Mouse (Mus musculus) bone marrow macrophage, adult 2 months (primary cell): ENCODE results near the gene Golga5. TPM values are rescaled to one million over a fixed set of nuclear protein-coding genes. Genes with fewer than 3 reads are reported as not detected.

ENCODE experiments used
- H3K27ac ChIP-seq: 2 replicates; pipeline ENCODE4 v1.5.1; 2012; ENCODE audit warnings: low read depth, low read length; ENCODE audit not compliant: insufficient read depth
- H3K4me1 ChIP-seq: 2 replicates; pipeline ENCODE4 v1.6.1; 2012; ENCODE audit warnings: low read length; ENCODE audit not compliant: control insufficient read depth, insufficient read depth
- H3K4me3 ChIP-seq: 2 replicates; pipeline ENCODE4 v1.5.1; 2012; ENCODE audit warnings: mild to moderate bottlenecking, low read length, moderate library complexity; ENCODE audit not compliant: insufficient read depth
- CTCF ChIP-seq: IDR thresholded peaks from 2 replicates; pipeline ENCODE4 v1.5.1; 2012; ENCODE audit warnings: low read depth, mild to moderate bottlenecking, low read length, moderate library complexity
- POLR2A ChIP-seq: IDR thresholded peaks from 2 replicates; pipeline ENCODE4 v1.6.1; 2012; ENCODE audit warnings: mild to moderate bottlenecking, low read depth, low read length, borderline replicate concordance
- polyA plus RNA-seq: library from polyadenylated mRNA; stranded (reverse); fragments of >200 nt; gene quantifications from 2 replicates; pipeline ENCODE4 v1.2.4, GENCODE M21; 2012; ENCODE audit not compliant: missing spikeins, insufficient read depth, insufficient read length

Gene Golga5
- polyA plus RNA-seq: 28.1 and 30.3 TPM in 2 replicates

DNA sequence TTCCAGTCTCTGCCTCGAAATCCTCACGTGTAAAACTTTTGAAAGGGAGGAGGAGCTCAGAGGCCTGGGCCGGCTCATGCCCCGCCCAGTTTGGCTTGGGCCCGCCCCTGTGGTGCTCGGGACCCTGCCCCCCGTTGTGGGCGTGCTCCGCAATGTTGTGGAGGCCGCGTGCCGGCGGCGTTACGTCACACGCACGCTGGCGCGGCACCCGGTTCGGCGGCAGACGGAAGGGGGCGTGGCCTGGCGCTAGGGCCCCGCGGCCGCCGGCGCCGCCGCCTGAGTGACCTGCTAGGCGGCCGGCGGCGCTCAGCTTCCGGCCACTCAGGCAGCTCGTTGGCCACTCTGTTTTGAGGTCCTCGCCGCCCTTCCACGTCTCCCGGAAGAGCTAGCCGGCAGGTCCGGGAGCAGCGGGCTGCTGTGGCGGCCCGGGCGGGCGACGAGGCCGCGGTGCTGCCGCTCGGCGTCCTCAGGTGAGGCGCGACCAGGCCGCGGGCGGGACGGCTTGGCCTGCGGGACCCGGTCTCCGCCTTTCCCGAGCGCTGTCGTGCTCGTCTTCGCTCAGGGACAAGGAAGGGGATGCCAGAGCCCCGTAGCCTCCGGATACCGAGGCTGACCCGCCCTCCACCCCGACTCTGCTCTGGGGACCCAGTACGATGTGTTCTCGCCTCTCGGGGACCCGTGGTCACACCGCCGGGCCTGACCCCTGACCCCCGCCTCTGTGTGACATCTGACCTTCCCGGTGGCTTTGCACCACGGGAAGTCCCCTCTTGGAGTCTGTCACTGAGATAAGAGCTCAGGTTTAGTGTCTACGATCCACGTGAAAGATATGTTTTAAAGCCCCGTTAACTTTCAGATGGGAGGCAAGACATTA, at the start of gene Golga5:
Gene Golga5, plus strand, starts transcription at position 242 of the 871 bp plus-strand sequence.
- TF ChIP-seq CTCF (no peak), POLR2A (no peak)
- H3K4me1 ChIP-seq: peaks cover 6% of the 10 kb centered on the region
- H3K4me3 ChIP-seq: peak within 1 kb of the TSS; percentile 100
- H3K27ac ChIP-seq: peak within 1 kb of the TSS; percentile 63

DNA sequence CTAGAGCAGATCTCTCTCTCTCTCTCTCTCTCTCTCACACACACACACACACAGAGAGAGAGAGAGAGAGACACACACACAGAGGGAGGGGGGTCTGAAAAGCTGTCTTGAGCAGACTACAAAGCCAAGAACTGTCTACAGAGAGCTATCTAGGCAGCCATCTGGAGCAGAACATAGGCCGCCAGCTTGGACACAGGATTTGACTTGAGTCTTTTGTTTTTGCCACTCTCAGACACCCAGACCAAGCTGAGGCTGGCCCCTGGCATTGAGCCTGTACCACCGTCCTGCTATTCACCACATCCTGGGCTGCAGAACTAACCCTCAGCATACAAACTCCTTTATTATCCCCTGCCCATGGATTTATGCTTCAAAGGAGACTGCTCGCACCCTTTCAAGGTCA, 49.4 kb upstream of the Golga5 start:
- Histone ChIP-seq H3K4me3 (no peak overlapping the region), H3K27ac (peak overlapping the region; percentile 85), H3K4me1 (peaks cover 66% of the 10 kb centered on the region)
- TF ChIP-seq POLR2A (no peak), CTCF (no peak)

GRCm38 (mm10) chr12:102420168-102420890, 48.6 kb upstream of the Golga5 start:
- no peak overlapping the region for H3K4me3 ChIP-seq
- no peak for TF ChIP-seq CTCF
- peak overlapping the region; percentile 85 for H3K27ac ChIP-seq
- peaks cover 70% of the 10 kb centered on the region for H3K4me1 ChIP-seq

DNA sequence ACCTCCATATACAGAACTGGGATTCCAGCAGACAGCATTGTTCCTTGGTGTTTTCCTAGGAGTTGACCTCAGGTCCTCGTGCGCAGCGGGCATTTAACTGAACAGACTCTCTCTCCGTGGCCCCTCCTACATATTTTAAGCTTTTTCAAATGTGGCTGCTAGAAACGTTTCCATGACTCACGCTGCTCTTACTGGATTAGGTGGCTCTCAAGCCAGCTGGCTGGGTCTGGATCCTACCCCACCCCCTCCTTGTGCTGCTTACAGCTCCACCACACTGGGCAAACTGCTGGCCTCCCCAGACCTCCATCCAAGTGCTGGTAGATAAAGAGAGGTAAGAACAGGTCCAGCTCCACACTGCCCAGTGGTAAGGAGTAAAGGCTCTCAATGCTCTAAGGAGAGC, 46.9 kb upstream of the Golga5 start:
- TF ChIP-seq CTCF (no peak), POLR2A (no peak)
- H3K27ac ChIP-seq: no peak overlapping the region
- H3K4me3 ChIP-seq: no peak overlapping the region
- H3K4me1 ChIP-seq: peaks cover 68% of the 10 kb centered on the region

DNA sequence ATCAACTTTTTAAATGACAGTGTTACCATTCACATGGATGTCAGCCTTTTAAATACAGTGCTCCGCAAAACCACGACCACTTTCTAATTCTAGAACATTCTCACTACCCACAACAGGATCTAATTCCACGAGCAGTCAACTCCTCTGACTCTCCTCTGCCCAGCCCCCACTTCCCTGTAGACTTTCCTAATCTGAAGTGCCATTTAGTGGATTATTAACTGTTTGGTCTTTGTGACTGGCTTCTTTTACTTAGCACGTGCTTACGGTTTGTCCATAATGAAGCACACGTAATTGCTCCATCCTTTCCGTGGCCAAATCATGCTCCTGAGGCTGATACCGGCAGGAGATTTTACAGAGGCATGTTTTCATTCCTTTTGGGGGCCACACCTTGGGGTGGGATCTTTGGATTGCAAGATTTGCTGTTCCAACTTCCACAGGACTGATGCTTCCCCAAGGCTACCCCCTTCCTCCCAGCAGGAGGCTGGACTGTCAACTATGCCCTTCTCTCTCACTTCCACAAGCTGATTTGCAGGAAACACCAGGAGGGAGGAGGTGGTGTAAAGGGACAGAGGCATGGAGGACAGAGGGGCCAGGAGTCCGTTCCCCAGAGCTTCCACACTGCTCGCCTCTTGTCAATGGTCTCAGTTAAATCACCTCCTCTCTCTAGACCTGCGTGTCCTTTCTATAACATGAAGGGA, 46.2 kb upstream of the Golga5 start:
- 0 out of 2 replicates have a peak overlapping the region, but pooled peaks have one; percentile 8 for H3K27ac ChIP-seq
- H3K4me3 ChIP-seq: no peak overlapping the region
- TF ChIP-seq POLR2A: no peak
- TF ChIP-seq CTCF: no peak
- H3K4me1 ChIP-seq: peaks cover 61% of the 10 kb centered on the region

GRCm38 (mm10) chr12:102423625-102424024, 45.3 kb upstream of the Golga5 start:
- H3K27ac ChIP-seq: no peak overlapping the region
- TF ChIP-seq CTCF (no peak), POLR2A (no peak)

DNA sequence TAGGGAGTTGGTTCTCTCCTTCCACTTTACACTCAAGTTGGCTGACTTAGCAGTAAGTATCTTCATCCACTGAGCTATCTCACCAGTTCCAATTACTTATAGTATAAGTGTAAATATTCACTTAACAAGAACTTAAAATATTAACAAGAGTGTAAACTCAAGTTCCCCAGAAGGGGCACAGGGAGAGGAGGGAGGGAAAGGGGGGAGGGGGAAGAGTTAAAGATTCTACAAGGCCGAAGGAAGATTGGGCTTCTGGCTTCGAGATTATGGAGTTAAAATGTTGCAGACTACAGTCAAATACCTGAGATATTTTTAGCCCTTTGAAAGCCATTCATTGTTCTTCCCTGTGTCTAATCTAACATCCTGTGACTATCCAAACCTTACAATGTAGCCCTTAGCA, 44.5 kb upstream of the Golga5 start:
- no peak for TF ChIP-seq POLR2A
- peaks cover 49% of the 10 kb centered on the region for H3K4me1 ChIP-seq
- H3K4me3 ChIP-seq: no peak overlapping the region
- H3K27ac ChIP-seq: no peak overlapping the region

More at GRCm38 (mm10) chr12:102423625-102424024, 45.3 kb upstream of the Golga5 start:
- Histone ChIP-seq H3K4me1 (peaks cover 53% of the 10 kb centered on the region), H3K4me3 (no peak overlapping the region)

DNA sequence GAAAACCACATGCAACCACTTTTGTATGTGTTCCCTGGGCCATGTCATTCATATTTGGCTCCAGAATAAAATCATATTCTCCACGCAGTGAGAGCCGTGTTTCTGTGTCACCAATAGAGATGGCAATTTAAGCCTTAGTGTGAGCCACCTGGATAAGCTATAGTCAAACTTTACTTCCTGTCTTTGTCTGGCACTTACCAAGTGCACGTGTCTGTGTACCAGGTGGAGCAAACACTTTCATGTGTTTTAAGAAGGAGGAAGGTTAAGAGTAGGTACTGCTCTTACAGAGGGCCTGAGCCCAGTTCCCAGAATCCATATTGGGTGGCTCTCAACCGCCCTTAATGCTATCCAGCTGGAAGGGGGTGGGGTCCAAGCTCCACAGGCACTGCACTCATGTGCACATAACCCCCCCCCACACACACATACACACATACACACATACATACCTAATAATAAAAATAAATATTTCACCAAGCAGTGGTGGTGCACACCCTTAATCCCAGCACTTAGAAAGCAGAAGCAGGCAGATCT, 43.8 kb upstream of the Golga5 start:
- no peak overlapping the region for H3K4me3 ChIP-seq
- H3K27ac ChIP-seq: no peak overlapping the region
- no peak for TF ChIP-seq POLR2A
- no peak for TF ChIP-seq CTCF
- peaks cover 43% of the 10 kb centered on the region for H3K4me1 ChIP-seq

- TF ChIP-seq POLR2A (no peak), CTCF (no peak)
- Histone ChIP-seq H3K4me3 (no peak overlapping the region), H3K4me1 (peaks cover 42% of the 10 kb centered on the region), H3K27ac (peak overlapping the region; percentile 87)
These were observed 42.6 kb upstream of the Golga5 start for GRCm38 (mm10) chr12:102426285-102426684.
